Mouse (Mus musculus) neural tube, embryonic 12.5 days (tissue): ENCODE measurements around the gene 4930412O13Rik. TPM values are rescaled to one million over a fixed set of nuclear protein-coding genes. Genes with fewer than 3 reads are reported as not detected.

Source experiments
- ATAC-seq: fragments of 200-750 bp; cut with Nextera tagmentation; 2 replicates; pipeline ENCODE4 v1.8.0; 2017; ENCODE audit warnings: low read depth, mild to moderate bottlenecking, moderate TSS enrichment, moderate library complexity; ENCODE audit not compliant: low FRiP score
- H3K27ac ChIP-seq: fragments of 300-500 bp; sonication (generic); 2 replicates; pipeline ENCODE4 v1.5.1; 2016
- H3K27me3 ChIP-seq: fragments of 300-500 bp; sonication (generic); replicated peaks from 2 replicates; pipeline ENCODE4 v1.6.1; 2016; ENCODE audit warnings: mild to moderate bottlenecking
- H3K36me3 ChIP-seq: fragments of 300-500 bp; sonication (generic); 2 replicates; pipeline ENCODE4 v1.6.1; 2016; ENCODE audit warnings: mild to moderate bottlenecking
- H3K4me1 ChIP-seq: fragments of 300-500 bp; sonication (generic); 2 replicates; pipeline ENCODE4 v1.6.1; 2016
- H3K4me2 ChIP-seq: fragments of 300-500 bp; sonication (generic); replicated peaks from 2 replicates; pipeline ENCODE4 v1.6.1; 2016; ENCODE audit warnings: mild to moderate bottlenecking
- H3K4me3 ChIP-seq: fragments of 300-500 bp; sonication (generic); 2 replicates; pipeline ENCODE4 v1.5.1; 2016
- H3K9ac ChIP-seq: fragments of 300-500 bp; sonication (generic); 2 replicates; pipeline ENCODE4 v1.6.1; 2016; ENCODE audit warnings: mild to moderate bottlenecking
- H3K9me3 ChIP-seq: fragments of 300-500 bp; sonication (generic); 2 replicates; pipeline ENCODE4 v1.6.1; 2016; ENCODE audit warnings: mild to moderate bottlenecking
- WGBS: fragments of 180-500 bp; shearing (Covaris S2); methylation state at CpG from one replicate; pipeline ENCODE4 v1.1.7; 2016; 5-methylcytosine and 5-hydroxymethylcytosine counted together
- polyA plus RNA-seq: library from polyadenylated mRNA; unstranded; fragments of >200 nt; fragmentation: Nextera tagmentation; extraction: Ambion mirVana; gene quantifications from 2 replicates; pipeline ENCODE4 v1.2.1, GENCODE M21; 2016

The 4930412O13Rik gene
- polyA plus RNA-seq, 1 experiment from 2014 or later: 0.23 TPM

- Histone ChIP-seq H3K27ac (no peak overlapping the region), H3K4me2 (no peak overlapping the region), H3K4me1 (peaks cover 4% of the 10 kb centered on the region; the same call in 1 of the 2 replicates), H3K9me3 (no peaks in the 10 kb centered on the region), H3K36me3 (no peaks in the 10 kb centered on the region), H3K4me3 (no peak overlapping the region), H3K9ac (no peak overlapping the region), H3K27me3 (peaks cover 96% of the 10 kb centered on the region)
- WGBS: 3% methylated on average over 8 of the region's 8 CpGs
- no peak for ATAC-seq
These were observed 9.2 kb downstream of the 4930412O13Rik start for GRCm38 (mm10) chr2:9890251-9890650.

GRCm38 (mm10) chr2:9890906-9891305 is 9.9 kb downstream of the 4930412O13Rik start:
- Histone ChIP-seq H3K36me3 (no peaks in the 10 kb centered on the region), H3K4me2 (no peak overlapping the region), H3K4me1 (peaks cover 5% of the 10 kb centered on the region), H3K9me3 (no peaks in the 10 kb centered on the region), H3K27me3 (peaks cover 96% of the 10 kb centered on the region), H3K27ac (no peak overlapping the region), H3K4me3 (no peak overlapping the region), H3K9ac (no peak overlapping the region)
- no peak for ATAC-seq
- WGBS: 2% methylated on average over 5 of the region's 5 CpGs

- no peak overlapping the region for H3K27ac ChIP-seq
- no peaks in the 10 kb centered on the region for H3K9me3 ChIP-seq
- no peak overlapping the region for H3K4me2 ChIP-seq
- WGBS: 1% methylated on average over 7 of the region's 7 CpGs
- peaks cover 96% of the 10 kb centered on the region for H3K27me3 ChIP-seq
- H3K9ac ChIP-seq: no peak overlapping the region
- no peaks in the 10 kb centered on the region for H3K36me3 ChIP-seq
- ATAC-seq: no peak
- H3K4me3 ChIP-seq: no peak overlapping the region
- peaks cover 7% of the 10 kb centered on the region for H3K4me1 ChIP-seq
These were observed 11.5 kb downstream of the 4930412O13Rik start for GRCm38 (mm10) chr2:9892541-9892940.

GRCm38 (mm10) chr2:9893272-9893953 is 12.4 kb downstream of the 4930412O13Rik start:
- ATAC-seq: no peak
- Histone ChIP-seq H3K27me3 (peaks cover 96% of the 10 kb centered on the region), H3K36me3 (no peaks in the 10 kb centered on the region), H3K27ac (no peak overlapping the region), H3K9ac (no peak overlapping the region), H3K9me3 (no peaks in the 10 kb centered on the region), H3K4me2 (no peak overlapping the region), H3K4me3 (no peak overlapping the region), H3K4me1 (peaks cover 7% of the 10 kb centered on the region)
- 0% methylated on average over 6 of the region's 6 CpGs for WGBS

- Histone ChIP-seq H3K27me3 (peaks cover 93% of the 10 kb centered on the region), H3K27ac (no peak overlapping the region), H3K36me3 (no peaks in the 10 kb centered on the region), H3K9me3 (no peaks in the 10 kb centered on the region), H3K4me2 (0 out of 2 replicates have a peak overlapping the region, but pooled peaks have one; percentile 40), H3K4me3 (no peak overlapping the region), H3K4me1 (peaks cover 3% of the 10 kb centered on the region; the same call in 1 of the 2 replicates), H3K9ac (no peak overlapping the region)
- under 1% methylated on average over 19 of the region's 19 CpGs for WGBS
- ATAC-seq: no peak
These were observed 14.0 kb downstream of the 4930412O13Rik start for GRCm38 (mm10) chr2:9894836-9895593.

- H3K9ac ChIP-seq: no peak overlapping the region
- no peak overlapping the region for H3K27ac ChIP-seq
- under 1% methylated on average over 22 of the region's 22 CpGs for WGBS
- no peaks in the 10 kb centered on the region for H3K36me3 ChIP-seq
- H3K27me3 ChIP-seq: peaks cover 81% of the 10 kb centered on the region
- H3K4me1 ChIP-seq: peaks cover 3% of the 10 kb centered on the region; the same call in 1 of the 2 replicates
- 0 out of 2 replicates have a peak, but pooled peaks have one; percentile 29 for ATAC-seq
- no peaks in the 10 kb centered on the region for H3K9me3 ChIP-seq
- H3K4me3 ChIP-seq: 0 out of 2 replicates have a peak overlapping the region, but pooled peaks have one; percentile 1
- H3K4me2 ChIP-seq: peak overlapping the region; percentile 40; the same call in 1 of the 2 replicates
These were observed 15.2 kb downstream of the 4930412O13Rik start for GRCm38 (mm10) chr2:9896097-9896770.

- Histone ChIP-seq H3K27me3 (peaks cover 73% of the 10 kb centered on the region), H3K36me3 (no peaks in the 10 kb centered on the region), H3K27ac (no peak overlapping the region), H3K9ac (no peak overlapping the region), H3K4me2 (no peak overlapping the region), H3K4me1 (peaks cover 3% of the 10 kb centered on the region; the same call in 1 of the 2 replicates), H3K9me3 (no peaks in the 10 kb centered on the region), H3K4me3 (no peak overlapping the region)
- no peak for ATAC-seq
- 2% methylated on average over 8 of the region's 8 CpGs for WGBS
These were observed 16.8 kb downstream of the 4930412O13Rik start for GRCm38 (mm10) chr2:9897846-9898245.

- no peak overlapping the region for H3K4me3 ChIP-seq
- no peaks in the 10 kb centered on the region for H3K9me3 ChIP-seq
- no peak overlapping the region for H3K27ac ChIP-seq
- no peak overlapping the region for H3K4me2 ChIP-seq
- ATAC-seq: no peak
- 70% methylated on average over 14 of the region's 14 CpGs for WGBS
- peaks cover 12% of the 10 kb centered on the region for H3K27me3 ChIP-seq
- no peak overlapping the region for H3K9ac ChIP-seq
- no peaks in the 10 kb centered on the region for H3K36me3 ChIP-seq
- no peaks in the 10 kb centered on the region for H3K4me1 ChIP-seq
These were observed 23.0 kb downstream of the 4930412O13Rik start for GRCm38 (mm10) chr2:9903854-9904560.

GRCm38 (mm10) chr2:9905995-9906394 is 24.9 kb downstream of the 4930412O13Rik start:
- WGBS: 10% methylated on average over 11 of the region's 11 CpGs
- Histone ChIP-seq H3K36me3 (no peaks in the 10 kb centered on the region), H3K4me3 (no peak overlapping the region), H3K9ac (no peak overlapping the region), H3K27ac (no peak overlapping the region), H3K9me3 (no peaks in the 10 kb centered on the region), H3K27me3 (peaks cover 4% of the 10 kb centered on the region; the same call in 1 of the 2 replicates), H3K4me2 (peak overlapping the region; percentile 36), H3K4me1 (no peaks in the 10 kb centered on the region)
- ATAC-seq: no peak

- H3K4me3 ChIP-seq: no peak overlapping the region
- no peaks in the 10 kb centered on the region for H3K9me3 ChIP-seq
- no peak overlapping the region for H3K9ac ChIP-seq
- ATAC-seq: no peak
- peaks cover 20% of the 10 kb centered on the region for H3K36me3 ChIP-seq
- H3K4me2 ChIP-seq: no peak overlapping the region
- no peak overlapping the region for H3K27ac ChIP-seq
- H3K27me3 ChIP-seq: no peaks in the 10 kb centered on the region
- no peaks in the 10 kb centered on the region for H3K4me1 ChIP-seq
- WGBS: 91% methylated on average over 9 of the region's 9 CpGs
These were observed 36.5 kb downstream of the 4930412O13Rik start for GRCm38 (mm10) chr2:9917602-9918001.

- no peak for ATAC-seq
- 91% methylated on average over 17 of the region's 17 CpGs for WGBS
These were observed 37.8 kb downstream of the 4930412O13Rik start for GRCm38 (mm10) chr2:9918691-9919471.

More at GRCm38 (mm10) chr2:9918691-9919471, 37.8 kb downstream of the 4930412O13Rik start:
- no peaks in the 10 kb centered on the region for H3K9me3 ChIP-seq
- no peaks in the 10 kb centered on the region for H3K4me1 ChIP-seq
- no peak overlapping the region for H3K9ac ChIP-seq
- no peak overlapping the region for H3K4me2 ChIP-seq
- no peaks in the 10 kb centered on the region for H3K27me3 ChIP-seq
- H3K27ac ChIP-seq: no peak overlapping the region
- no peak overlapping the region for H3K4me3 ChIP-seq
- peaks cover 23% of the 10 kb centered on the region for H3K36me3 ChIP-seq
